Mouse (Mus musculus): ENCODE data around the gene Klra8. TPM values are rescaled to one million over a fixed set of nuclear protein-coding genes. Genes with fewer than 3 reads are reported as not detected.

The Klra8 gene
- polyA plus RNA-seq (2017; shearing (Covaris generic)): not detected

DNA sequence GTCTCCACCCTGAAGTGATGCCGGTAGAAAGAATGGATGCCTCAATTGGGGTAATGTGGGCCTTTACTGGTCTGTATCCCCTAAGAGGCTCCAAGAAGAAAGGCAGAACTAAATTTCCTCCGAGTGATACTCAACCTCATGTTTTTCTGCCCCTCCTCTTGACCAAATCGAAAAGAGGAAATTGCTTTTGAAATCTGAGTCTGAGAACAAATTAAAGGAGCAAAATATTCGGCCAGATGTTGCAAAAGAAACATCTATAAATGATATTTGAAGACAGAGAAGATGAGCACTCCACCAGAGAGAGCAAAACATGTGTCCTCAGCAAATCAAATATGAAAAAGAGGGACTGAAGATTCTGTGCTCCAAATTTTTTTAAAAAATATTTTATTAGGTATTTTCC, at the start of gene Klra8:
TSS of gene Klra8 (minus strand) at position 101 of the 400 bp plus-strand sequence.

DNA sequence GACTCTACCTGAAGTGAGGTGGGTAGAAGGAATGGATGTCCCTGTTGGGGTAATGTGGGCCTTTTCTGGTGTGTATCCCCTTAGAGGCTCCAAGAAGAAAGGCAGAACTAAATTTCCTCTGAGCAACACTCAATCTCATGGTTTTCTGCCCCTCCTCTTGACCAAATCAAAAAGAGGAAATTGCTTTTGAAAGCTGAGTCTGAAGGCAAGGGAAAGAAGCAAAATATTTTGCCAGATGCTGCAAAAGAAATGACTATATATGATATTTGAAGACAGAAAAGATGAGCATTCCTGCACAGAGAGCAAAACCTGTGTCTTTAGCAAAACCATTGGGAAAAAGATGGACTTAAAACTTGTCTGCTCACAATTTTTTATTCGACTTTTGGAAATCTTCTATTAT, 62.5 kb downstream of the Klra8 start, which contains the start of gene Klra4:
TSS of gene Klra4 (minus strand) at position 101 of the 400 bp plus-strand sequence.

Other genes starting within 250 kb of the Klra8 start
- gene Klra5, start 212.2 kb downstream of the Klra8 start, polyA plus RNA-seq (2017; shearing (Covaris generic)): not detected
- gene Klra6, start 102.9 kb downstream of the Klra8 start, polyA plus RNA-seq (2017; shearing (Covaris generic)): not detected
- not detected for gene Klra4, start 62.6 kb downstream of the Klra8 start, polyA plus RNA-seq (2017; shearing (Covaris generic))
- gene Klra9, start 63.2 kb upstream of the Klra8 start, polyA plus RNA-seq (2017; shearing (Covaris generic)): not detected
- gene Klra7, start 103.4 kb upstream of the Klra8 start, polyA plus RNA-seq (2017; shearing (Covaris generic)): not detected
- gene Klra10, start 152.0 kb upstream of the Klra8 start, polyA plus RNA-seq (2017; shearing (Covaris generic)): not detected
- gene Klra3, start 207.7 kb upstream of the Klra8 start, polyA plus RNA-seq (2017; shearing (Covaris generic)): not detected

Data from naive thymus-derived CD4-positive, alpha-beta T cell, adult 5 months (primary cell).